Mouse (Mus musculus) hindlimb bud, embryonic 11.5 days (tissue): ENCODE measurements at regions not wholly inside any gene's neighbourhood (a gene's known extent, or its start where the extent isn't known, plus 50 kb on each side); places are given as distances from the start of the nearest gene placed in this dataset.

ENCODE experiments used
- DNase-seq: peaks from one replicate; pipeline ENCODE4 v3.0.0-alpha.2; 2012; ENCODE audit warnings: low read depth, low spot score; ENCODE audit errors: extremely low spot score

DNA sequence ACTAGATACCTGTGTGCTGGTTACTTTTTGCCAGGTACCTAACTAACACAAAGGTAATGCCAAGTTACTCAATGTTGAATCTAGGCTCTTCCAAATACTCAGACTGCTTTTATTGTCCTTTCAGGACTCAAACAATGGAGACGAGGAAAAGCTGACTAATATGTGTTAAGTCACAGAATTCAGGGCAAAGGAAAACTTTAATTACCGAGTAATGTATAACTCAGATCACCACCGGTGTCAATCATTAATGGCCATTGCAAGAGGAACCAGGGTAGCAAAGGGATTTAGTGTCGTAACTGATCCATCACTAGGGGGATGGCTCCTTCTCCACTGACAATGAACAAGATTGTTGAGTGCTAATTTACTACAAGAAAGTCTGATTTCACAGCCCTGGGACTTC is 105.6 kb upstream of the Atp2b1 start:
- no peak for DNase-seq

DNA sequence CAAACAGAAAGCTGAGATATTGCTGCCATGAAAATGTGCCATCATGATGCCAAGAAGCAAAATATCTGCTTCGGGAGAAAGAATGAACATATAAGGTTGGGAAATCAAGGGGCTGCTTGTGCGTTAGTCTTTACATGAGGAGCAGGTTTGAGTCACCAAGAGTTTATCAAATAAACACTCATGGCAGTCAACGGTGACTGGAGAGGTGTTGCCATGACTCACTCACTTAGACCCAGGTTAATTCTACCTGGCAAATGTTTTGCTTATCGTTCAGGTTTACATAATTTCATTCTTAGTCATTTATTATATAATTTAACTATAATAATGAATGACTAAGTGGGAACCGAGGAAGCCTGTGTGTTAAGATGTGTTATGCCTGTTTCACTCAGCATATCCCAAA is 85.2 kb upstream of the Atp2b1 start:
- DNase-seq: no peak

DNA sequence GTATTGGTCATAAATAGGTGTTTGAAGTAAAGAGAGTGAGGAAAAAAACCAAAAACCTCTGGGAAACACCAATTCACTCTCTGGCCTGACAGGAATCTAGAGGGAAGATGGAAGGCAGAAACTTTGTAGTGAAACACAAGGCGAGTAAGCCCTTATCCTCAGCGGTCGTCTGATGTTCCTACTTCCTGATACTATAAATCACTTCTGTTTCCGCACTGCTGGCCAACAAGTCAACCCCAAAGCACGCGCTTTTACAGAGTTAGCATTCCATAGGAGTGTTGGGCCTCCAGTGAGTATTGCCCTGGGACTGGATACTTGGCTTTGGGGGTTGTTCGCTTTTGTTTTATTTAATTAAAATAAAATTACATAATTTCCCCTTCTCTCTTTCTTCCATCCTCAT is 82.7 kb upstream of the Atp2b1 start:
- DNase-seq: peak; percentile 16

DNA sequence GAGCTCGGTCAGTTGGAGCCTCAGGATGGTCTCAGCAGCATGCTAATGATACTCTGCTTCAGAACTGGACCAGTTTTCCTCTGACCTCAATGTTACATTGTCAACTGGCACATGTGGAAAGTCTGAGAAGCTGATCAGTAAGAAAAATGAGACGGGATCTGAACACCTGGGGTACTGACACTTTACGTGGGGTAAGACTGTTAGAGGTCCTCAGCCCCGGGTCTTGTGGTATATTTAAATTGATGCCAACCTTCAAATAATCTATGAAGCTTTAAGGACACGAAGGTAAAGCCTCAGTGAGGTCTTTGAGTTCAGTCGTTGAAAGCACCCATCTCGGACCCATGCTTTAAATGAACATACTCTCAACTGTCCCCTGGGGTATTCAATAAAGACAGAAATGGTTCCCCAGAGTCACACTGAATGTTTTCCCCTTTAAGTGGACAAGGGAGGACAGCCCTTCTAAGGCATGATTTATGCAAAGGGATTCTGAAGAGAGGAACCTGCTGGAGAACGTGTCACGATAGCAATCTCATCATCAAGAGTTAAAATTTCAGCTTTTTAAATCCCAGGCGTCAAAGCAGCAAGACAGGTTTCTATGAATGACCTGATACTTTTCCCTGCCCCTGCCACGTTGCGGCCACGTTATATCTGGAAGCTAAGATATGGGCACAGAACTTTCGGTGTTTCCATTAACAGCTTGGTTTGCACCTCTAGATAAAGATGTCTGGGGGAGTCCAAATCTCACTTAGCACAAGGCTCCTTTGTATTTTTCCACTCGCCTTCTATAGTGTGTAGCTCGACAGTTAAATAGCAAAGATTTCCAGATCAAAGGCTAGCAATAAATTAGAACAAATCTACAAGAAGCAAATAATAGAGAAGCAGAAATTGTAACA is 76.7 kb upstream of the Atp2b1 start:
- DNase-seq: no peak

DNA sequence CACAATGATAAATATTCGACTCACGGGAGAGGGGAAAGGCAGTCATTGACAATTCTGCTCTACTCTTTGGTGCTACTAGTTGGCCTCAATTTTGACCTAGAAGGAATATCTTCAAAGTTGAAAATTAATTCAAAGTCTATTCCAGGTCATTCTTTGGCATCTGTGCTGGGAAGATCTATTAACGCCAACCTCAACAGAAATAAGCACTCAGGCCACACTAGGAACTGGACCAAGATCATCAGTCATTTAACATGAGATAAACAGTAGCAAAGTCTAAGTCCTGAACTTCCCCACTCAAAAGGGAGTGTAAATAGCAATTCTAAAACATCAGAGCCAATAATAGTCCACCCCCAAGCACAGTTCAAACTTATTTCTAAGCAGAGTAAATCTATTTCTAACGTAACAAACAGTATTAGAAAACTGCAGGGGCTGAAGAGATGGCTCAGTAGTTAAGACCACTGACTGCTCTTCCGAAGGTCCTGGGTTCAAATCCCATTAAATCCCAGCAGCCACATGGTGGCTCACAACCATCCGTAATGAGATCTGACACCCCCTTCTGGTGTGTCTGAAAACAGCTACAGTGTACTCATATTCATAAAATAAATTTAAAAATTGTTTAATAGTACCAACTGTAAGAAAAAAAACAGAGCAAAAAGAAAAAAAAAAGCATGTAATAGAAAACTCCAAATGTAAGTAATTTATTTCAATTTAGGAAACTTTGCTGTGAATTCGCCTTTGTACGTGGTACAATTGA is 75.1 kb upstream of the Atp2b1 start:
- DNase-seq: no peak

DNA sequence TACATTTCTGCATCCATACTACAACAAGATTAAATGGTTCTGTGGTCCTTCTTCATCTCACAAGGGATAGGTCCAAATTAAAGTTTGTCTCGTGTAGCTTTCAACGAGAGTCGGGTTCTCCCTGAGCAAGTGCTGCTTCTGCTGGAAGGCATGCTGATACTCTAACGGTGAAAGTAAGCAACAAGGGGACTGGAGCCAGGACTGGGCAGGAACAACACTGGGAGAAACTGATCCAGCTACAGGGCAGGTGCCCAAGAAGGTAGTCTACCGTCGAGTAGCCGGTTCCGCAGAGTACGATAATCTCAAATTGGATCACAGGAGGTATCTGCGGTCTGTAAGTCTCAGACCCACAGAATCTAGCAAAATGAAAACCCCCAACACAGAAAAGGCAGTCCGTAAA is 74.2 kb upstream of the Atp2b1 start:
- DNase-seq: no peak

DNA sequence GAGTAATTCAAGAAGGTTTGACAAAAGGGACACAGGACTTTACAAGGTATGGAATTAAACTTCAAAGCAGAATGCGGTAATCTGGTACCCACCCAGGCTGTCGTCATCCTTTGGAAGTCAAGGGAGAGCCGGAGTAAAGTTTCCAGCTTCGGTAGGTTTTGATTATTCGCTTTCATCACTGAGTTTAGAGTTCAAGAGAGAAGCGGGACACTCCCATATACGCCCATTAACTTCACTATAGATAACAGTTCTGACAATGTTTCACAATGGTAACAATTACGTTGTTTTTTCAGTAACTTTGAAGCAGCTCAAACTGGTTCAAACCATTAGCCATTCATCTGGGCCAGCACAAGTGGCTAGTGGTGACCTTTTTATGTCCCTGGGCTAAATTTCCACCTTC is 73.8 kb upstream of the Atp2b1 start:
- no peak for DNase-seq

DNA sequence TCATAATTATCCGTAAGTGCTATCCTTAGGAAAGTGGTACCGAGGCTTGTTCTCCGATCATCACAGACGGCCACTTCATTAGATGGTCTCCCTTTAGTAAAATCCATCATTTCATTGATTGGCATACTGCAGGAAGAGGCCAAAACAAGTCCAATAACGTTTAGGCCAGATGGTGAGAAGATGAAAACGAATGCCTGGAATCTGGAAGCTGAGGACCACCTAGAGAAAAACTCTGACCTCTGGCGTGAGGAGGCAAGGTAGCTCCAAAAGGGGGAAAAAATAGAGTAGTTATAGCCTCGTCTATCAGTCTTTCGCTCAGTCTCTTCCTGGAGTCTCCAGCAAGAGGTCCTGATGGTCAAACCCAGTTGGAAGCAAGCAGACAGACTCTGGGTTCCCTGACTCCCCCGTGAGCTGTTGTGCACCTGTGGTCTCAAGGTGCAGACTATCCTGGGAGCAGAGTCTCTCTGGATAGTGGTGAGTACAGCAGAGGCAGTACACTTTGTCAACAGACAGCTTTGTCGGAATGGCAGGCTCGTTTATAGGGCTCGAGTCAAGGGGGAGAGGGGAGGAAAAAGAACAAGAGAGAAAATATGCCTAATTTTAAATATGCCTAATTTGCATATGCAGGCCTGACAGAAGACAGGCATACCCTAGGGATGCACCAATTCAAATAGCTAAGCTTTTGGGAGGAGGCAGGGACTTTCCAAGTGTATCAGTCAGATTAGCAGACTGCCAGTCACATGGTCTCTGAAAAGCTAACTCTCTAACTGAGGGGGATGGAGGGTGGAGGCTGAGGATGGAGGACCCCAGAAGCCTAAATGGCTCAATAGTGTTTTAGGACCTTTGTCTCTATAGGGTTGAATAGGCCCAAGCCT is 73.0 kb upstream of the Atp2b1 start:
- no peak for DNase-seq

DNA sequence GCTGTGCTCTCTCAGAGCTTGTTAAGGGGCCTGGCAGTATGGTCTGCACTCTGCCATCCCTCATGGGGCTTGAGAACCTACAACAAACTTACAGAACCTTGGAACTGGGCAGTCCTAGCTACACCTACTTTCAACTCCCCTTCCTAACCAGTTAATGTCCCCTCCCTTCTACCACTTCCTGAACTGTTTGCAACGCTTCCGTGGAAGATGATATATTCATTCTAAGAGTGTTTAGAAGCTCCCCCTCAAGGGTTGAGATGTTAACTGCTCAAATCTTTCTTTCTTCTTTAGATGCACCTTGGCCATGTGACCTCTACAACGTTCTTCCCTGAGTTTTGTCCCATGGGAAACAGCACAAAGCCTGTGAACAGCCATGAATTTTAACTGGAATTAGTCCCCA is 72.3 kb upstream of the Atp2b1 start:
- no peak for DNase-seq

DNA sequence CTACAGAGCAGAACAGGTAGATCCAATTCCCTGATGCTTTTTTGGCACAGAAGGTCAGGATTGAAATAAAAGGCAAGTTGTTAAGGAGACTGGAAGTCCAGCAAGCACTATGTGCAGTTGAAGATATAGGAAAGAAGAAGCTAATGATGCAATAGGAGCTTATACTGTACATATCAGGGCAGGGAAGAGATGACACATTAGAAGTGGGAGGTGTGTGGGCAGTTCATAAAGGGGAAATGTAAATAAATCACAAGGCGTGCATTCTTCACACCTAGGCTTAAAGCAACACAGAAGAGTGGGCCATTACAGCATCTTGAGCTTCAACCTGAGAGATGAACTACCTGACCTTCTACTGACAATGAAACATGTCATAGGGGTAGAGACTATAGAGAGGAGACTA is 71.5 kb upstream of the Atp2b1 start:
- no peak for DNase-seq

DNA sequence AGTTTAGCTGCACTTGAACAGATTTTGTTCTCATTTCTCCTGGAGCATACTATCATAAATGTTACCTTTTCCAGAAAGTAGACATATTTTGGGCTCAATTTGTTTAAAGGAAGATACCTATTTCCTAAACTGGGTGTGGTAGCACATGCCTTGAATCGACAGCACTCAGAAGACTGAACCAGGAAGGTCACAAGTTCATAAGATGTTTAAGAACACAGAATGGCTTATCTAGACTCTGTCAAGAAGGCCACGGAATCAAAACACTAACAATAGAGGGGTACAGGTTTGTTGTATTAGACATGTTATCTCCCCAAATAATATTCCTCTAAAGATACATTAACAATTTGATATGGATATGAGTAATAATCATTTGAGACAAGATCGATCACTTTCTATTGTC is 64.4 kb upstream of the Atp2b1 start:
- DNase-seq: no peak

DNA sequence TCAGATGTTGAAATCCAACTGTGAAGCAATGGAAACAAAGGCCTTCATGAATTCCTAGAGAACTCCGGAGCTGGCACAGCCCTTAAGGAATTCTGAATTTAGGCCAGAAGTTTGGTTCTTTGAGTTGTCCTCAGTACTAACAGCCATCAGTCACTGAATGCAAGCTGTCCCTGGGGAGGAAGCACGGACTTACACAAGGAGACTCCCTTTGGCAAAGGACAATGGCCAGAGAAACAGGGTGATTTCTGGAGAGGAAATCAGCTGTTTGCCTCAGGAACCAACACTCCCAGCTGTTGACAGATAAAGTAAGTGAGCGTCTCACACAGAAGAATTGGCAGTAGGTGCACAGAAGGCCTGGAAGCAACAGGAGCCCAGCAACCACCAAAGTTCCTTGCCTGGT is 56.8 kb upstream of the Atp2b1 start:
- DNase-seq: no peak

DNA sequence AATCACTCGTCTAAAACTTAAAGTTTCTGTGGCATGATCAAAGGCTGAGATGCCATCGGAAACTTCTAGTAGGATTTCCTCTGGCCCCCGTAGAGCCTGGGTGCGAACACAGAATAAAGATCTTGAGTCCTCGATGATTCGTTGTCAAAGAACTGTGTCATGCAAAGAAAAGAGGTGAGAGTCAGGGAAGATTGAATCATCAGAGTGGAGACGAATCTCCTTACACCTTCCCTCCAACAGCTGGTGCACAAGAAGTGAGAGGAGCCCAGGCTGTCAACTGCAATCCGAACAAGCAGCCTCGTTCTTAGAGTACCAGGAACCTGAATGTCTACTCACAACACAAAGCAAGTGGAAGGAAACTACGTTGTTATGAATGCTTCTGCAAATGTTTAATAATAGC is 52.7 kb upstream of the Atp2b1 start:
- DNase-seq: no peak

DNA sequence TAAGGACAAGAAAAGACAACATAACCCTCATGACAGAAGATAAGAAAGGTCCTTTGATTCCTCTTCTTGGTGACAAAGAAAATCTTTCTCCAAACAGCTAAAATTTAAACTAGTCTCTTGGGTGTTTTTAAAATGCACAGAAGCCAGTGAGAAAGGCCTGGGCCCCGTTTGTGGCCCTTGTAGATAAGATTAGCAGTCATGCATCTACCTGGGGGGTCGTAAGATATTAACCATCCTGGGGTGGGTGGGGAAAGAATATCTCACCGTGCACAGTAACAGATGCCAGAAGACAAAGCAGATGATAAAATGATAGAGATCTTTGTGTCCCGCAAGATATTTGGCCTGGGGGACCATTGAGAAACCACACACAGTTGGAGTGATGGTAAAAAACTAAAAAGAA is 51.5 kb upstream of the Atp2b1 start:
- no peak for DNase-seq

DNA sequence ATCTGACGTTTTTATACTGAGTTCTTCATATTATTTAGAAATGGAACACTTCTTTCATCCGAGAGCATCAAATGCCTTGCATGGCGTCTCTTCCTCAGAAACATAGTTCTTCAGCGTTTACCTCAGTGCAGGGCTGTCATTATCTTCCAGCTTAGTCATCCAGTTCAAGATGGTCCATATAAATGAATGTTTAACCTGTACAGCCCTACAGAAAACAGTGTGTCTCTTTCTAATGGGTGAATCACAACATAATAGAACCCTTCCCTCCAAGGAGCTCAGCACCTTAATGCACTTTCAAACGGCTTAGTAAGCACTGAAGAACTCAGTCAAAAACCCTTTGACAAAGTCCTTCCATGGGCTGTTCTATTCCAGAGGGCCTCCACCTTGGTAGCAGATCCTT is 49.8 kb upstream of the Atp2b1 start:
- no peak for DNase-seq
